Mouse (Mus musculus): ENCODE measurements around the gene Trim31.

The Trim31 gene

GRCm38 (mm10) chr17:36944121-36944775 lies 46.3 kb downstream of the Trim31 start:
- DNase-seq (ENCODE audit: low read depth, low spot score): no peak

DNA sequence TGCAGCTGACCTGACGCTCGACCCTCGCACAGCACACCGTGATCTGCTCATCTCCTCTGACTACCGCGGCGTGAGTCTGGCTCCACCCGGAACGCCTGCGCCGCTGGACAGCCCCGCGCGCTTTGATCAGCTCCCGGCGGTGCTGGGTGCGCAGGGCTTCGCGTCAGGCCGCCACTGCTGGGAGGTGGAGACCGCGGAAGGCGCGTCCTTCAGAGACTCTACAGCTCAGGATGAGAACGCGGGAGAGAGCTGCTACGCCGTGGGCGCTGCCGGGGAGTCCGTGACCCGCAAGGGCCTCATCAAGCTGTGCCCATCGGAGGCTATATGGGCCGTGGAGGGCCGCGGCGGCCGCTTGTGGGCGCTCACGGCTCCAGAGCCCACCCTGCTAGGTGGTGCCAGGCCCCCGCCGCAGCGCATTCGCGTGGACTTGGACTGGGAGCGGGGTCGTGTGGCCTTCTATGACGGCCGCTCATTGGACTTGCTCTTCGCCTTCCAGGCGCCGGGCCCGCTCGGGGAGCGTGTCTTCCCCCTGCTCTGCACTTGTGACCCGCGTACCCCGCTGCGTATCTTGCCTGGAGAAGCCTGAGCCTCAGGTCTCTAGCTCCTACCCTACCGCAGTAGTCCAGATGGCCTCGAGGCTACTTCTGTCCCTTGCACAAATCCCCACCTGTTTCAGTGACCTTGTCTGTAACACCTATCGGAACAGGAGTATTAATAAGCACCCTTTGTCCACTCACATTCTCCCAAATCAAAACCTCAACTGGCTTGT lies 49.3 kb downstream of the Trim31 start:
- no peak for DNase-seq (ENCODE audit: low read depth, low spot score)

DNA sequence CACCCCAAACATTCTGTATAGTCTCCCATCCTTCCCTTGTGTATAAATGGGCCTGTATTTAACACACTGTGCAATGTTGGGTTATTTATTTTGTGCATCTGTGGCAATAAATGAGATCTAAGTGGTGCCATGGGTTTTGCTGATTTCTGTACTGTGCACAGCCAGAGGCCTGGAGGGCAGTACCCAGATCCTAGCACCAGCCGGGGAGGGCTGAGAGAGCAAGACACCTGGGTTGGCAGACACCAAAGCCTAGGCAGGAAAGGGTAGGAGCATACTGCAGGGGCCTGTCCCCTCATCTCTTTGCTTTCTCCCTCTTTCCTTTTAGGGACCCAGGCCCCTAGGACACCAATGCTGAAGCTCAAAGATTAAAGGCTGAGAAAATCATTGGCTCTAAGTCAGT lies 50.4 kb downstream of the Trim31 start:
- DNase-seq (ENCODE audit: low read depth, low spot score): no peak

- no peak for DNase-seq (ENCODE audit: low read depth, low spot score)
Measured at GRCm38 (mm10) chr17:36949265-36949664, 51.3 kb downstream of the Trim31 start.

DNA sequence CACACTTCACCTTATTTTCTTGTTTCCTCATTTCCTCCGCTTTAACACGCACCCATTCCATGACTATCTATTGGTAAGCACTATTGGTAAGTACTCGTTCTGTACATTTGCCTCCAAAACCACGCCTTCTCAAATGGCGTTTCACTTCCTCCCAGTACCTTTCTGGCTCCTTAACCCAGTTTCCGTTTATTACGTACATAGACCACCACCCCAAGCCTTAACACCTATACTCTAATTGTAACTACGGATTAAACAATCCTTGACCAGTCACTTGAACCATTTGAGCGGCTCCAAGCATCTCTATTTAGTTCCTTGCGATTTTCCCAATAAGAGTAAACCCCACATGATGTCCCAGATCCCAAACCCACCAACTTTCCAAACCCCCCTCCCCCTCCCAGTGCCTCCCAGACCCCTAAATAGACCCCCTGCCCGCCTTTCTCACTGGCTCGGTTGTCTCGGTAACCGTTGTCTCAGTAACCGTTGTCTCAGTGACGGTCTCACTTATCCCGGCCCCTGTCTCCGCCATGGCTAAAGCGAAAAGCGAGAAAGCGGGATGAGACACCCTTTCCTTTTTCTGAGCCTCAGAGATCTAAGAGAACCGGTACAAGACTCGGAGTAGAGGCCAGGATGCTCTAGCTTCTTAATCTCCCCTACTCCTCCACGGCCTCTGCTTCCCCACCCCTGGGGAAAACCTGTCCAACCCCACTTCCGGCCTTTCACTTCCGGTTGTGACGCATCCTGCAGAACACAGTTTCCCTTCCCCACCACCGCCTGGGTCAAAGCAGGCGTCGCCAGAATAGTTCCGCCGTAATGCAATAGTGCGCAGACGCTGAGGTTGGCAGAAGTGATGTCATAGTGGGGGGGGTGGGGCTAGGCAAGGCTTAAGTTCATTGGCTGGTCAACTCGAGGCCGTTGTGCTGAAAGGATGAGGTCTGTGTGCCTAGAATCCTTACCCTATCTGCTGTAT lies 53.3 kb downstream of the Trim31 start, which contains the start of gene Ppp1r11:
Gene Ppp1r11, minus strand, starts transcription at position 761 of the 967 bp plus-strand sequence.
- DNase-seq (ENCODE audit: low read depth, low spot score): peak; percentile 97

DNA sequence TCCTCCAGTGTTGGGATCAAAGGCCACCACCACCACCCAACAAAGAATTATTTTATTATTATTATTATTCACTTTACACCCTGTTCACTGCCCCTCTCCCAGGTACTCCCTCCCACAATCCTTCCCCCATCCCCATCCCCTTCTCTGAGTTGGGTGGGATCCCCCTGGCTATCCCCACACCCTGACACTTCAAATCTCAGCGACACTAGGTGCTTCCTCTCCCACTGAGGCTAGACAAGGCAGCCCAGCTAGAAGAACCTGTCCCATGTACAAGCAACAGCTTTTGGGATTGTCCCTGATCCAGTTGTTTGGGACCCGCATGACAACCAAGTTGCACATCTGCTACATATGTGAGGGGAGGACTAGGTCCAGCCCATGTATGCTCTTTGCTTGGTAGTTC lies 54.7 kb downstream of the Trim31 start:
- DNase-seq (ENCODE audit: low read depth, low spot score): no peak

- DNase-seq (ENCODE audit: low read depth, low spot score): no peak
Measured at GRCm38 (mm10) chr17:36953062-36953461, 55.1 kb downstream of the Trim31 start.

GRCm38 (mm10) chr17:36957999-36958743 lies 60.3 kb downstream of the Trim31 start, which contains the start of the genes Znrd1 and Znrd1as:
Gene Znrd1, minus strand, starts transcription at chr17:36958559.
Gene Znrd1as, plus strand, starts transcription at chr17:36958592.
- peak; percentile 98 for DNase-seq (ENCODE audit: low read depth, low spot score)

DNA sequence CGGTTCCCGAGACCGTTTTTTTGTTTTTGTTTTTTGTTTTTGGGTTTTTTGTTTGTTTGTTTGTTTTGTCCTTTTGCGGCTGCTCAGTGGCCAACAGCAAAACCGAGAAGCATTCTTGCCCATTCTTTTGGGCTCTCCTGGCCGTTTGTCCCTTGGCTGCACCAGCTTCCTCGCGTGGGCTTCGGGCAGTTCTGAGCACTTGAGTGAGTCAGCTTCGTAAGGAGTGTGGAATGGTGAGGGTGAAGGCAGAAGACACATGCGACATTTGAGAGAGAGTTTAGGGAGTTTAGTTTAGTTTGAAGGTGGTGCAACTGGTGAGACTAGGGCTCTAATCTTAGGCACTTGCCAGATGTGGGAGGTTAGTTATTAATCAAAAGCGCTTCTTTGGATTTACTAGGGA lies 61.0 kb downstream of the Trim31 start:
- no peak for DNase-seq (ENCODE audit: low read depth, low spot score)

All from WW6 (cell line).